Mouse (Mus musculus) thymus, adult 2 months (tissue): ENCODE results near the gene Aatf.

Experiments used
- CTCF ChIP-seq: fragments of 200-500 bp; IDR thresholded peaks from 2 replicates; pipeline ENCODE4 v1.5.1; 2012; ENCODE audit warnings: mild to moderate bottlenecking, control low read depth, low read length, moderate library complexity, borderline replicate concordance; ENCODE audit not compliant: control insufficient read depth, poor library complexity, insufficient read depth; ENCODE audit errors: extremely low read depth
- POLR2A ChIP-seq: fragments of 200-500 bp; IDR thresholded peaks from 2 replicates; pipeline ENCODE4 v1.6.1; 2012; ENCODE audit warnings: mild to moderate bottlenecking, low read length, control low read depth, moderate library complexity; ENCODE audit not compliant: control insufficient read depth, poor library complexity, insufficient read depth; ENCODE audit errors: extremely low read depth

DNA sequence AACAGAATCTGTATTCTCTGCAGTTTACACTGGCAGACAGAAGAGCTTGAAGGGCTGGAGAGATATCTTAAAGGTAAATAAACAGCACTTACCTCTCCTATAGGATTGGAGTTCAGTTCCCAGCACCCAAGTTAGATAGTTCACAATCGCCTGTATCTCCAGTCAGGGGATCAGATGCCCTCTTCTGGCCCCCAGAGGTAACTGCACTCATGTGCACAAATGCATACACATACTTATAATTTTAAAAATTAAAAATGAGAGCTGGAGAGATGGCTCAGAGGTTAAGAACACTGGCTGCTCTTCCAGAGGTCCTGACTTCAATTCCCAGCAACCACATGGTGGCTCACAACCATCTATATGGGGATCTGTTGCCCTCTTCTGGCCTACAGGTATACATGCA is 9.0 kb downstream of the Aatf start:
- no peak for TF ChIP-seq POLR2A
- TF ChIP-seq CTCF = no peak
